14 mouse cellular contexts compared by ENCODE assay signal in the genomic region with DNA sequence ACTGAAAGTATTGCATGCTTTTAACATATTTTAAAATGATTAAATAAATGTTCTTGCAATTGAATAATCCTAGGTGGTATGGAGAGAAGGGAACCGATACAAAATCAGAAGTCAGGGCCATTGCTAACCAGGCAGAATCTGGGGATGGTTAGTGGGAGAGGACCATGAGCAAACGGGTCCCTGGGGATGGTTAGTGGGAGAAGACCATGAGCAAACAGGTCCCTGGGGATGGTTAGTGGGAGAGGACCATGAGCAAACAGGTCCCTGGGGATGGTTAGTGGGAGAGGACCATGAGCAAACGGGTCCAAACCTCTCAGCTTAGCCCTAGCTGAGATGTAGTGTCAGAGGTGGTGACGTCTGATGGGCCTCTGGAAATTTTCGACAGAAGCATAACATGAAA. TPM values are rescaled to one million over a fixed set of nuclear protein-coding genes. Genes with fewer than 3 reads are reported as not detected.
"Had no signal": no experiment of that assay in that cellular context is flagged by ENCODE, and none has a peak within 500 bp of the region (broad histone marks: within the 10 kb centered on the region; RNA-seq: fewer than 3 reads in every experiment).

No protein-coding gene starts in this region.

- H3K27me3 ChIP-seq: midbrain, embryonic 13.5 days; midbrain, embryonic 15.5 days; neural tube, embryonic 12.5 days; stomach, embryonic 15.5 days had no signal

- H3K9me3 ChIP-seq: midbrain, embryonic 13.5 days; midbrain, embryonic 15.5 days; neural tube, embryonic 12.5 days; stomach, embryonic 15.5 days had no signal

- ATAC-seq: midbrain, embryonic 13.5 days; midbrain, embryonic 15.5 days had no signal

- H3K27ac ChIP-seq: midbrain, embryonic 13.5 days; midbrain, embryonic 15.5 days; neural tube, embryonic 12.5 days; stomach, embryonic 15.5 days; stomach, postnatal 0 days had no signal

- H3K4me3 ChIP-seq: megakaryocyte, embryonic 14.5 days; midbrain, embryonic 13.5 days; midbrain, embryonic 15.5 days; neural tube, embryonic 12.5 days; stomach, embryonic 15.5 days had no signal

- H3K36me3 ChIP-seq: midbrain, embryonic 13.5 days; midbrain, embryonic 15.5 days; neural tube, embryonic 12.5 days; stomach, embryonic 15.5 days had no signal

- H3K9ac ChIP-seq: lung, embryonic 14.5 days; midbrain, embryonic 13.5 days; midbrain, embryonic 15.5 days; neural tube, embryonic 12.5 days; stomach, embryonic 15.5 days had no signal

- DNase-seq: lung, embryonic 14.5 days; right cerebral cortex, postnatal 14 days; thymus, adult 2 months; thymus, postnatal 14 days; thymus, postnatal 36 days had no signal

- H3K4me1 ChIP-seq: megakaryocyte, embryonic 14.5 days; midbrain, embryonic 13.5 days; midbrain, embryonic 15.5 days; neural tube, embryonic 12.5 days; stomach, embryonic 15.5 days had no signal

- H3K4me2 ChIP-seq: lung, embryonic 14.5 days; midbrain, embryonic 11.5 days; midbrain, embryonic 13.5 days; midbrain, embryonic 15.5 days; neural tube, embryonic 12.5 days; stomach, embryonic 15.5 days had no signal

RNA-seq across cellular contexts. Expression of gene Gm10645, which starts 55.8 kb away (rescaled TPM):
- total RNA-seq: megakaryocyte progenitor cell, adult 5-6 weeks had no signal
- polyA plus RNA-seq: testis, adult 2 months had no signal
